Mouse (Mus musculus) bone marrow macrophage, adult 2 months (primary cell): Measurements from ENCODE around the gene Fank1. TPM values are rescaled to one million over a fixed set of nuclear protein-coding genes. Genes with fewer than 3 reads are reported as not detected.

Experiments used
- H3K27ac ChIP-seq: 2 replicates; pipeline ENCODE4 v1.5.1; 2012; ENCODE audit warnings: low read depth, low read length; ENCODE audit not compliant: insufficient read depth
- H3K4me1 ChIP-seq: 2 replicates; pipeline ENCODE4 v1.6.1; 2012; ENCODE audit warnings: low read length; ENCODE audit not compliant: control insufficient read depth, insufficient read depth
- H3K4me3 ChIP-seq: 2 replicates; pipeline ENCODE4 v1.5.1; 2012; ENCODE audit warnings: mild to moderate bottlenecking, low read length, moderate library complexity; ENCODE audit not compliant: insufficient read depth
- CTCF ChIP-seq: IDR thresholded peaks from 2 replicates; pipeline ENCODE4 v1.5.1; 2012; ENCODE audit warnings: low read depth, mild to moderate bottlenecking, low read length, moderate library complexity
- POLR2A ChIP-seq: IDR thresholded peaks from 2 replicates; pipeline ENCODE4 v1.6.1; 2012; ENCODE audit warnings: mild to moderate bottlenecking, low read depth, low read length, borderline replicate concordance
- polyA plus RNA-seq: library from polyadenylated mRNA; stranded (reverse); fragments of >200 nt; gene quantifications from 2 replicates; pipeline ENCODE4 v1.2.4, GENCODE M21; 2012; ENCODE audit not compliant: missing spikeins, insufficient read depth, insufficient read length

Fank1 gene
- polyA plus RNA-seq, 1 experiment: not detected

DNA sequence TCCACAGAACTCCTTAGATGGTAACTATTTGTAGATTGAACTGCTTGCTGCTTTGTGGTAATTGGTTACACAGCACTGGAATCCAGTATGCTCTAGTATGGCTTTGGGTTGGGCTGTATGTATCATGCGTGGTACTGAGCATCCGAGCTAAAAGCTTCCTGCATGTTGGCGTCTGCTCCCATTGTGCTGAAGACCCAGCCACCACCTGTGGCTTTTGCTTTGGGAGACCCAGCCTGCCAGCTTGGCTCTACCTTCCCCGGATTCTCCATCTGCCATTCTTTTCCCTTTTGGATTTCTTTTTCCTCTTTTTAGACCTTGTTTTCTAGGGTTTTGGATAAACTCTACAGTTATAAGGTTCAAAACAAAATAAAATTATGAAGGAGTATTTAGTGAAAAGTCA lies 13.5 kb downstream of the Fank1 start:
- TF ChIP-seq CTCF (no peak), POLR2A (no peak)
- no peak overlapping the region for H3K4me3 ChIP-seq
- H3K27ac ChIP-seq: no peak overlapping the region
- H3K4me1 ChIP-seq: peaks cover 13% of the 10 kb centered on the region

- TF ChIP-seq CTCF (no peak), POLR2A (no peak)
- H3K4me1 ChIP-seq: peaks cover 13% of the 10 kb centered on the region
- H3K4me3 ChIP-seq: no peak overlapping the region
- no peak overlapping the region for H3K27ac ChIP-seq
Measured at GRCm38 (mm10) chr7:133790608-133791229, 14.1 kb downstream of the Fank1 start.

DNA sequence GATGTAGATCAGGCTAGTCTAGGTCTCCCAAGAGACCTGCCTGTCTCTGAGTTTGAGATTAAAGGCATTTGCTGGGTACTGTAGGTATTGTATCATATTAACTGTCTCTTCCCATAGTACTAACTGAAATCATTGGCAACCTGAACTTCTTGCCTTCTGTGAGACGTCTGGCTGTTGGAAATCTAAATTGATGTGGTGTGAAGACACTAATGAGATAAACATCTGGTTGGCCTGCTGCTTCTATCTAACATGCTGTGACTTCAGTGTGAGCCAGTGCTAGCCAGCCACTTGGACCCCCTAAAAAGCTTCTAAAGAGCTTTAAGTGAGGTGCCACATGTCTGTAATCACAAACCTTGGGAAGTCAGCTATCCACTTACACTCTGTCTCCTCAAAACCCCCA lies 16.1 kb downstream of the Fank1 start:
- H3K4me1 ChIP-seq: peaks cover 13% of the 10 kb centered on the region
- H3K4me3 ChIP-seq: no peak overlapping the region
- no peak overlapping the region for H3K27ac ChIP-seq
- TF ChIP-seq CTCF: no peak
- no peak for TF ChIP-seq POLR2A

DNA sequence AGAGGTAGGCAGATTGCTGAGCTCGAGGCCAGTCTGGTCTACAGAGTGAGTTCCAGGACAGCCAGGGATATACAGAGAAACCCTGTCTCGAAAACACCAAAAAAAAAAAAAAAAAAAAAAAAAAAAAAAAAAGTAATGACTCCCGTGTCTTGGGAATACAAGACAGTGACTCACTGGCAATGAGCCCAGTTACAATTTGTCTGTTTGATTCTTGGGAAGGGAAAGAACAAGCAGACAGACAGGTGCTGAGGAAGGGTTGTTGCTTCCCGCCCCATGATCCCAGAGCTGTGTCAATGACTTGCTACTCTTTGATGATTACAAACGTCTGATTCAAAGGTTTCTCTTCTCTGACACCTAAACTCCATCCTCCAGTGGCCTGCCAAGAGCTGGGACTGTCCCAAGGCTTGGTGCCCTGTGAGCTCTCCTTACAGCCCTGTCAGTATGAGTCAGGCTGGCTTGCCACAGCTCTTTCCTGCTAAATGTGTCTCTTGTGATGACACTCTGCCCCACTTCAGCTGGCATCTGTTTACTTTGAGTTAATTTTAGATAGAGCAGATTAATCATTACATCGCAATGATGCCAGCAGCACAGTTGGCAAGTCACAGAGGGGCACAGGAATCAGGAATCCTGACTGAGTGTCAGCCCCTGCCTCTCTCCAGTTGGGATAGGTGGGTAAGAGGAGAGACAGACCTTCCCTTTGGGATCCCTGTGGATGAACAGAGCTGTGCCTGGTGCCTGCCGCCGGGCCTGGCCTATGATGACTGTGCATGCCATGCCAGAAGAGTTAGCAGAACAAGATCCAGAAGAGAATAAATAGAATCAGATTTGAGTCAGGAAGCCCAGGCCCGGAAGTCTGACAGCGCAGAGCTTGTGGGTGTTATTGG lies 16.8 kb downstream of the Fank1 start:
- TF ChIP-seq POLR2A: no peak
- Histone ChIP-seq H3K4me3 (no peak overlapping the region), H3K27ac (no peak overlapping the region)

DNA sequence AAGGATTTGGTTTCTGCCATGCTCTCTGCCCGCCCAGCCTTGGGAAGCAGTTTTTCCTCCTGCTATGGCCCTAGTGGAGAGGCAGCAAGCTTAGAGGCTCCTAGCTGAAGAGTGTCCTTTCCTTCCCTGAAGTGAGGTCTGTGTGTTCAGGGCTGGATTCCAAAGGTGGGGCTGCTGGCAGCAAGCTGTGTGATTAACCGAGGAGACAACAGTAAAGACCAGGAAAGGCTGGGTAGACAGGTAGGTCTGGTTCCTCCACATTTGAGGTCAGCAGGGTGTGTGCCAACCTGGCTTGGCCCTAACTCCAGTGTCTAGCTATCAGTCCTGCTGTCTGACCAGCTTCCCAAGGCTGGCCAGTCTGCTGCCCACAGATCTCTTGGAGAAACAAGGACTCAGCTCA lies 18.1 kb downstream of the Fank1 start:
- H3K4me3 ChIP-seq: no peak overlapping the region
- TF ChIP-seq CTCF (no peak), POLR2A (no peak)

More for the DNA sequence above, 16.8 kb downstream of the Fank1 start:
- peaks cover 13% of the 10 kb centered on the region for H3K4me1 ChIP-seq

GRCm38 (mm10) chr7:133799928-133800327 lies 23.3 kb downstream of the Fank1 start:
- no peak overlapping the region for H3K4me3 ChIP-seq

More for the DNA sequence above, 18.1 kb downstream of the Fank1 start:
- H3K27ac ChIP-seq: no peak overlapping the region
- H3K4me1 ChIP-seq: peaks cover 13% of the 10 kb centered on the region

DNA sequence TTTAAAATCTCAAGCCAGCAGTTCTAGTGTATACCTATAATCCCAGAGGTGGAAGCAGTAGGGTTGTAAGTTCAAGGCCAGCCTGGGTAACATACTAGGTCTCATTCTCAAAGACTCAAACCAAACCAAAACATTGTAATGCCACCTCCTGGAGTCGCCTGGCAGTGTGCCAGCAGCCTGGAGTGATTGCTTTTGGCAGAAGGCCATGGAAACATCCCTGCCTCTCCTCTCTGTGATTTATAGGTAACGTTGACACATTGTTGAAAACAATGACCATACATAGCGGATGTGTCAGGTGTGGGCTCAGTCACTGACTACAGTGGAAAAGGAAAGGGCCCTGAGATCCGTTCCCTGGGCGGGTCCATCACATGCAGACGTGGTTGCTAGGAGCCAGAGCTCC lies 25.2 kb downstream of the Fank1 start:
- no peaks in the 10 kb centered on the region for H3K4me1 ChIP-seq
- TF ChIP-seq POLR2A (no peak), CTCF (no peak)
- no peak overlapping the region for H3K4me3 ChIP-seq

More at GRCm38 (mm10) chr7:133799928-133800327, 23.3 kb downstream of the Fank1 start:
- no peaks in the 10 kb centered on the region for H3K4me1 ChIP-seq
- H3K27ac ChIP-seq: no peak overlapping the region
- TF ChIP-seq POLR2A (no peak), CTCF (no peak)

GRCm38 (mm10) chr7:133805614-133806175 lies 29.0 kb downstream of the Fank1 start:
- Histone ChIP-seq H3K4me1 (no peaks in the 10 kb centered on the region), H3K27ac (no peak overlapping the region), H3K4me3 (no peak overlapping the region)
- TF ChIP-seq POLR2A (no peak), CTCF (peak; percentile 52)

More for the DNA sequence above, 25.2 kb downstream of the Fank1 start:
- H3K27ac ChIP-seq: no peak overlapping the region

- TF ChIP-seq POLR2A (no peak), CTCF (no peak)
- no peaks in the 10 kb centered on the region for H3K4me1 ChIP-seq
- no peak overlapping the region for H3K4me3 ChIP-seq
Measured at GRCm38 (mm10) chr7:133812927-133813326, 36.3 kb downstream of the Fank1 start.

GRCm38 (mm10) chr7:133813331-133813730 lies 36.7 kb downstream of the Fank1 start:
- H3K4me1 ChIP-seq: no peaks in the 10 kb centered on the region
- TF ChIP-seq POLR2A (no peak), CTCF (no peak)
- H3K27ac ChIP-seq: no peak overlapping the region
- H3K4me3 ChIP-seq: no peak overlapping the region

More at GRCm38 (mm10) chr7:133812927-133813326, 36.3 kb downstream of the Fank1 start:
- no peak overlapping the region for H3K27ac ChIP-seq
